Mouse (Mus musculus): Measurements from ENCODE around the gene Rlf. TPM values are rescaled to one million over a fixed set of nuclear protein-coding genes. Genes with fewer than 3 reads are reported as not detected.
A peak's percentile ranks its signal among the peaks of the same experiment; 100 is the strongest.

Gene Rlf
- polyA plus RNA-seq, 1 experiment from 2014 or later: 23.9 TPM

GRCm38 (mm10) chr4:121103304-121103703 is 111.6 kb downstream of the Rlf start:
- H3K4me1 ChIP-seq (replicated peaks): no peaks in the 10 kb centered on the region; the same call in 1 of the 2 replicates
- H3K9me3 ChIP-seq: no peaks in the 10 kb centered on the region
- H3K27ac ChIP-seq: no peak overlapping the region
- H3K4me3 ChIP-seq: no peak overlapping the region
- H3K27me3 ChIP-seq (ENCODE audit: insufficient read depth, poor library complexity, severe bottlenecking): no peaks in the 10 kb centered on the region
- no peak for DNase-seq (ENCODE audit: low spot score)
- no peaks in the 10 kb centered on the region for H3K36me3 ChIP-seq
- WGBS: 80% methylated on average over 4 of the region's 4 CpGs

GRCm38 (mm10) chr4:121097650-121098378 is 117.1 kb downstream of the Rlf start, which contains the start of gene Zmpste24:
Gene Zmpste24 (minus strand): TSS chr4:121098241.
- peak; percentile 89 for DNase-seq (ENCODE audit: low spot score)
- peak within 1 kb of the TSS; percentile 86 for H3K27ac ChIP-seq
- no peaks in the 10 kb centered on the region for H3K27me3 ChIP-seq (ENCODE audit: insufficient read depth, poor library complexity, severe bottlenecking)
- H3K9me3 ChIP-seq: no peaks in the 10 kb centered on the region
- H3K36me3 ChIP-seq: peaks cover 28% of the 10 kb centered on the region
- under 1% methylated on average over 39 of the region's 39 CpGs for WGBS
- H3K4me3 ChIP-seq: peak within 1 kb of the TSS; percentile 87
- peaks cover 12% of the 10 kb centered on the region for H3K4me1 ChIP-seq (replicated peaks)

Other genes with a start within 250 kb of the Rlf start
- gene Smap2, start 197.8 kb downstream of the Rlf start, polyA plus RNA-seq (2016; fragmentation: Nextera tagmentation; extraction: Ambion mirVana): 15.2 and 19.2 TPM in 2 replicates
- 6.4 and 6.5 TPM in 2 replicates for gene Col9a2, start 175.7 kb downstream of the Rlf start, polyA plus RNA-seq (2016; fragmentation: Nextera tagmentation; extraction: Ambion mirVana)
- gene Zmpste24, start 116.8 kb downstream of the Rlf start, polyA plus RNA-seq (2016; fragmentation: Nextera tagmentation; extraction: Ambion mirVana): 27.9 and 29.6 TPM in 2 replicates
- not detected in 2 replicates for gene Tmco2, start 105.9 kb downstream of the Rlf start, polyA plus RNA-seq (2016; fragmentation: Nextera tagmentation; extraction: Ambion mirVana)
- gene Gm12888, start 109.8 kb upstream of the Rlf start, polyA plus RNA-seq (2016; fragmentation: Nextera tagmentation; extraction: Ambion mirVana): not detected in 2 replicates
- gene Gm12886, start 208.0 kb upstream of the Rlf start, polyA plus RNA-seq (2016; fragmentation: Nextera tagmentation; extraction: Ambion mirVana): not detected in 2 replicates